Mouse (Mus musculus) embryonic fibroblast, embryonic 13.5 days (primary cell): ENCODE data around the gene Kcnq5. TPM values are rescaled to one million over a fixed set of nuclear protein-coding genes. Genes with fewer than 3 reads are reported as not detected.
"Not testable (repeated sequence)": the region's sequence is repeated elsewhere in the genome, so short reads cannot be mapped to it uniquely, and the experiment has no call there.

Experiments used
- H3K27ac ChIP-seq: 2 replicates; pipeline ENCODE4 v1.5.1; 2012; ENCODE audit warnings: low read length, control low read depth, inconsistent platforms; ENCODE audit not compliant: insufficient read depth
- H3K4me1 ChIP-seq: 2 replicates; pipeline ENCODE4 v1.6.1; 2011; ENCODE audit warnings: low read length; ENCODE audit not compliant: control insufficient read depth, insufficient read depth
- H3K4me3 ChIP-seq: 2 replicates; pipeline ENCODE4 v1.5.1; 2011; ENCODE audit warnings: mild to moderate bottlenecking, control low read depth, low read length; ENCODE audit not compliant: insufficient read depth
- CTCF ChIP-seq: IDR thresholded peaks from 2 replicates; pipeline ENCODE4 v1.5.1; 2011; ENCODE audit warnings: mild to moderate bottlenecking, control low read depth, low read length, moderate library complexity, borderline replicate concordance; ENCODE audit not compliant: insufficient read depth
- POLR2A ChIP-seq: IDR thresholded peaks from 2 replicates; pipeline ENCODE4 v1.6.1; 2011; ENCODE audit warnings: low read depth, mild to moderate bottlenecking, control low read depth, low read length, moderate library complexity
- polyA plus RNA-seq: library from polyadenylated mRNA; stranded (reverse); fragments of >200 nt; gene quantifications from 2 replicates; pipeline ENCODE4 v1.2.4, GENCODE M21; 2011; ENCODE audit warnings: low read depth; ENCODE audit not compliant: missing spikeins, insufficient read length

The Kcnq5 gene
- polyA plus RNA-seq, 1 experiment, result 2.9 TPM

DNA sequence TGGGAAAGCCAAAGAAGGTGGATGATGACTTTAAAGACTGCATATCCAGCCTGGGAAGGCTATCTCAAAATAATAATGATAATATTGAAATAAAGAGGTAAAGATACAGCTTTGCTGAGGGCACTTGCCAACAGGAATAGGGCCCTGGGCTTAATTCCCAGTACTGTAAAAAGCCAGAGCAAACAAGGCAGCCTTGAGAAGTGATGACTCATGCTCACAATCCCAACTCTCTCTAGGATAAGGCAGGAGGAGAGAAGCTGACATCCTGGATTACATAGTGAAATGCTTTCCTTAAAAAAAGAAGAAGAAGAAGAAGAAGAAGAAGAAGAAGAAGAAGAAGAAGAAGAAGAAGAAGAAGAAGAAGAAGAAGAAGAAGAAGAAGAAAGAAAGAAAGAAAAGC is 359.2 kb downstream of the Kcnq5 start:
- Histone ChIP-seq H3K4me1 (no peaks in the 10 kb centered on the region), H3K27ac (no peak overlapping the region), H3K4me3 (no peak overlapping the region)
- no peak for TF ChIP-seq CTCF
- no peak for TF ChIP-seq POLR2A

GRCm38 (mm10) chr1:21600606-21601005 is 361.1 kb downstream of the Kcnq5 start:
- Histone ChIP-seq H3K4me1 (no peaks in the 10 kb centered on the region), H3K27ac (no peak overlapping the region), H3K4me3 (no peak overlapping the region)
- TF ChIP-seq POLR2A, result no peak
- TF ChIP-seq CTCF, result no peak

DNA sequence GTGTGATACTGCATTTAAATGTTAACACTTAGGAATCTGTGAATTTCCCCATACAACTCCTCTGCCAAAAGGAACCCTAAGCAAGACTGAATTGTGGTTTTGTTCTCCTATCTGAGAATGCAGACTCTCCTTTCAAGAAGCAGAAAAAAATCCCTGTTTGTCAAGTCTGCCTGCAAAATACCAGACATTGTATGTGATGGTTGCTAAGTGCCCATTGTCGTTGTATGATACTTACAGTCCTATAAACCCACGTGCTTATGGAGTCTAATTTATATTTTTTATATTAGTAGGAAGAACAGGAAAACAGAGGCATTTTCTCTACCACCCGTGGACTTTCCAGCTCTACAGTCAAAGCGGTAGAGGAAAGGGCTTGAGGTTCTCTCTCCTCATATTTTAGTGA is 367.9 kb downstream of the Kcnq5 start:
- Histone ChIP-seq H3K4me3 (no peak overlapping the region), H3K4me1 (no peaks in the 10 kb centered on the region), H3K27ac (no peak overlapping the region)
- no peak for TF ChIP-seq POLR2A
- TF ChIP-seq CTCF, result no peak

GRCm38 (mm10) chr1:21567397-21567796 is 394.3 kb downstream of the Kcnq5 start:
- not testable (repeated sequence) for H3K27ac ChIP-seq, H3K4me3 ChIP-seq, H3K4me1 ChIP-seq

DNA sequence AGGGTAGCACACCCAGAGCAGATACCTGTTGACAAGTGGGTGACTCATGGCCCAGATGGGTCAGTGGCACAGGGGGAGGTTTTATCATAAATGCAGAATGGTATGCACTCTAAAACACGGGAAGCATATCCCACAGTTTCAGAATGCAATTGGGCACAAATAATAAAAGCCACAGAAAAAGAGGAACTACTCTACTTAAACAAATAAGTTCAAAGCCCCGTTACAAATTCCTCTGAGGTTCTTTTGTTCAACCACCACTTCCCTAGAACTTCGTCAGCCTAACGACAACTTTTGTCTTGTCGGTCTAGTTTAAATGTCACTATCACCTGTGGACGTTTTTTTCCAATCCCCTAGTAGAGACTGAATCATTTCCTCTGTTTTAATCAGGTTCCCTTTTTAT is 407.1 kb downstream of the Kcnq5 start:
- no peak for TF ChIP-seq POLR2A
- no peak for TF ChIP-seq CTCF
- H3K4me3 ChIP-seq, result no peak overlapping the region
- peaks cover 5% of the 10 kb centered on the region for H3K4me1 ChIP-seq
- H3K27ac ChIP-seq, result no peak overlapping the region

DNA sequence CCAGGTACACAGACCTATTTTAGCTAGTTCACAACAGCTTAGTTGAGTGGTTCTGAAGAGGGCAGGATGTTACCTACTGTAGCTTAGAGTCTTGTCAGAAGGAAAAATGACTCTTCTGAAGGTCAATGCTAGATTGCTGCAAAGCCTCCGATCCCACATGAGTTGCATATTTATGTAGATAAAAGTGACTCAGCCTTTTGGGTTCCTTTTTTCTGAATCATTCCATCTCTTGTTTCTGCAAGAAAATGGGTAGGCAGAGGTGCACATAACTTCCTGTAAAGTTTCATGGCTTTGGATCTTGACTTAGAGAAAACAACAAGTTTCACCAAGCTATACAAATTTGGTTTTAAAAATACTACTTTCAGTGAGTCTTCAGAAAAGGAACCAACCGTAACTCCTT is 409.0 kb downstream of the Kcnq5 start:
- TF ChIP-seq CTCF, result no peak
- no peak for TF ChIP-seq POLR2A
- Histone ChIP-seq H3K4me3 (no peak overlapping the region), H3K4me1 (peaks cover 5% of the 10 kb centered on the region), H3K27ac (peak overlapping the region; percentile 73)

GRCm38 (mm10) chr1:21543909-21544308 is 417.8 kb downstream of the Kcnq5 start:
- Histone ChIP-seq H3K27ac (no peak overlapping the region), H3K4me1 (no peaks in the 10 kb centered on the region), H3K4me3 (no peak overlapping the region)
- TF ChIP-seq CTCF (no peak), POLR2A (no peak)

GRCm38 (mm10) chr1:21539486-21539885 is 422.3 kb downstream of the Kcnq5 start:
- H3K4me3 ChIP-seq, result no peak overlapping the region
- TF ChIP-seq CTCF, result no peak
- TF ChIP-seq POLR2A, result no peak
- H3K27ac ChIP-seq, result no peak overlapping the region
- no peaks in the 10 kb centered on the region for H3K4me1 ChIP-seq

DNA sequence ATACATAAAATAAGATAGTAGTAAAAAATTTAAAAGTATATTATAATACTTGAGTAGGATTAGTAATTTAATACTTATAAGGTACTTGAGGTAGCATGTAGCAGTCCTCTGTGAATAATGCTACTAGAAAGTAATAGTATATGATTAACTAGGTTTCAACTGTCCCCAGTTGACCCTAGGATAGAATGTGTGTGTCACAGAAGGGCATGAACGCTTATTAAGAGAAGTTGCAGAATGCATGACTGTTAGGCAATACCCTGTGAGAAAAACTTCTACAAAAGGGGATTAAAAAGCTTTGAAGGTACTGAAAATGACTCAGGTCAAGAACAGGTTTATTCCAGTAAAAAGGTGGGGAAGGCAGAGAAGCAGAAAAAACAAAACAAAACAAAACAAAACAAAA is 430.9 kb downstream of the Kcnq5 start:
- Histone ChIP-seq H3K27ac (no peak overlapping the region), H3K4me1 (0 out of 2 replicates have a peak, but pooled peaks cover 2% of the 10 kb centered on the region), H3K4me3 (no peak overlapping the region)
- TF ChIP-seq POLR2A, result no peak
- no peak for TF ChIP-seq CTCF

GRCm38 (mm10) chr1:21521995-21522394 is 439.7 kb downstream of the Kcnq5 start:
- Histone ChIP-seq H3K27ac (no peak overlapping the region), H3K4me1 (peaks cover under 1% of the 10 kb centered on the region; the same call in 1 of the 2 replicates), H3K4me3 (no peak overlapping the region)
- TF ChIP-seq CTCF (no peak), POLR2A (no peak)

DNA sequence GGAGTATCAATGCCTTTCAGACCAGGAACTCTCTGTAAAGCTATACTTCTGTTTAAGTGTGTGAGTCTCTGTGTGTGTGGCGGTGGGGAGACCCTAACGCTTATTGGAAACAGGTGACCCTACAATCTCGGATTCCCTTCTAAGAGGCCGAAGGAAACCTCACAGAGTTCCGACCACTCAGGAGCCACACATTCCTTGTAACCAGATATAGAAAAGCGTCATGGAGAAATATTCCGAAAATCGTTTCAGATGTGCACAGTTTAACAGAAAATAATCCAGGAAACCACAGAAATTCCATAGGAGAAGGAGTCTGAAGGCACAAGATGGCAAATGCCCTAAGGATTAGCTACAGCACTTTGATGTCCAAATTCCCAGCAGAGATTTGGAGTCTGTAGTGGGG is 440.3 kb downstream of the Kcnq5 start:
- Histone ChIP-seq H3K4me3 (no peak overlapping the region), H3K4me1 (no peaks in the 10 kb centered on the region; the same call in 1 of the 2 replicates), H3K27ac (no peak overlapping the region)
- TF ChIP-seq CTCF, result no peak
- TF ChIP-seq POLR2A, result no peak
